Mouse (Mus musculus) testis, adult 2 months (tissue): ENCODE data around the gene Mblac2.

ENCODE experiments used
- CTCF ChIP-seq: fragments of 200-500 bp; IDR thresholded peaks from 2 replicates; pipeline ENCODE4 v1.5.1; 2012; ENCODE audit warnings: low read depth, mild to moderate bottlenecking, inconsistent platforms, low read length, moderate library complexity; ENCODE audit not compliant: control insufficient read depth, insufficient read depth, insufficient replicate concordance
- POLR2A ChIP-seq: fragments of 200-500 bp; IDR thresholded peaks from 2 replicates; pipeline ENCODE4 v1.6.1; 2012; ENCODE audit warnings: low read depth, mild to moderate bottlenecking, inconsistent platforms, low read length, moderate library complexity; ENCODE audit not compliant: control insufficient read depth

DNA sequence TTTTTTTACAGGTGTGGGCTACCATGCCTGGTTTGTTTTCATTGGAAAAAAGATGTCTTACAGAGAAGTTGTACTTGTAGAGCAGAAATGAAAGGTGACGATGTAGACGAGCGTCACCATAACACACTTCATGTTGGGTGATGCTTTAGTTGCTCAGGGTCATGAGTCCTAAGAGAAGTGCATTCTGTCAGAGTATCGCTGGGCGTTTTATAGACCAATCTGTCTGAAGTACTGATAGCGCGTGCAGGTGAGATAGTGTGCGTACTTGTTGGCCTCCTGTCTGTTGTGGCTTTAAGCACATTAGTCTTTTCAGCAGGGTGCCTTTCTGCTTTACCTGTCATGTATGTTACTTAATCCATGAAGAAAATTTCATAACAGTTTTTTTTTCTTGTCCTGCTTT lies 79.0 kb downstream of the Mblac2 start:
- TF ChIP-seq CTCF (no peak), POLR2A (no peak)
